Mouse (Mus musculus): ENCODE measurements around the gene Ppfibp1. TPM values are rescaled to one million over a fixed set of nuclear protein-coding genes. Genes with fewer than 3 reads are reported as not detected.

Gene Ppfibp1
- polyA plus RNA-seq, 2 experiments = 46.3 to 59.7 TPM

DNA sequence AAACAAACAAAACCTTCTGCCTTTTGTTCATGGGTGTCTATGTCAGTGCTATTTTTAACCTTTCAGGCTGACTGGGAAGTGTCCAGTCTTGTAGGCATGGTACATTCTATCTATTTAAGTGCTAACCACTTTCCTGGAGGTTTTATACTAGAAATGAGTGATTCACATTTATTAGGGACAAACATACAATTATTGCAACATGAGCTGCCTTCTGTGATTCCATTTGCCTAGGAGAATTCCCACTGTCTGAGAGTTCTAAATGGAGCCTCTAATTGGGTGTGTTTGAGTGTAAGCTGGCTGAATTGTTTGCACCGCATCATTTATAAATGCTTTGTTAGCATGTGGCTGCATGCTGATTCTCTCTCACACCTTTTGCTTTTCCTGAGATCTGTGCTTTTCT is 27.5 kb downstream of the Ppfibp1 start:
- Histone ChIP-seq H3K27ac (replicated peaks; ENCODE audit: low read depth, low read length) (no peak overlapping the region), H3K4me2 (replicated peaks; ENCODE audit: low read depth, low read length, severe bottlenecking) (no peak overlapping the region), H3K4me3 (replicated peaks; ENCODE audit: low read length) (no peak overlapping the region), H3K27me3 (ENCODE audit: control insufficient read depth, insufficient read depth, low read length) (no peaks in the 10 kb centered on the region), H3K9ac (ENCODE audit: low read depth, low read length, severe bottlenecking) (no peak overlapping the region), H3K4me1 (ENCODE audit: control insufficient read depth, insufficient read depth, low read length) (peaks cover 31% of the 10 kb centered on the region), H3K9me3 (ENCODE audit: control insufficient read depth, low read length) (no peaks in the 10 kb centered on the region), H3K36me3 (ENCODE audit: control insufficient read depth, insufficient read depth, low read length) (peaks cover 5% of the 10 kb centered on the region; the same call in 1 of the 2 replicates)
- 88% methylated on average over 1 of the region's 1 CpGs for WGBS
- no peak for TF ChIP-seq POLR2A (IDR thresholded peaks at IDR 0.05; ENCODE audit: borderline replicate concordance, extremely low read depth, insufficient read depth, insufficient read length)
- DNase-seq (ENCODE audit: low spot score) = no peak
- no peak for ATAC-seq (ENCODE audit: low FRiP score, low read depth)

DNA sequence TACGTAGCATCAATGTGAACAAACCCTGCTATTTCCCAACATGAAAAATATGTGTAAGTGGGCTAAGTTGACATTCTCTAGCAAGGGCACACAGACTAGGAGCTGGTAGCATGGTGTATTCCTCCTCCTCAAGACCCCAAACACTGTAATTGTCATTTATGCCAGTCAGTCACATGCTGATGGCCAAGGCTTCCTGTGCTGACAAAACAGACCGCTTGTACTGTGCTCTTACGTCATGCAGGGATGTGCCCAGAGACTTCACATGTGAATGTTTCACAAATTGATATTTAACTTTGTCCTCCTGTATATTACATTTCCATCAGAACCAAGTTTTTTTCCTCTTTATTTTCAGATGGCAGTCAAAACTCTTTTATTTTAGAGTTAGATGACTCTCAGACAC is 29.1 kb downstream of the Ppfibp1 start:
- H3K4me2 ChIP-seq (replicated peaks; ENCODE audit: low read depth, low read length, severe bottlenecking) = no peak overlapping the region
- no peak for TF ChIP-seq POLR2A (IDR thresholded peaks at IDR 0.05; ENCODE audit: borderline replicate concordance, extremely low read depth, insufficient read depth, insufficient read length)
- H3K27ac ChIP-seq (replicated peaks; ENCODE audit: low read depth, low read length) = no peak overlapping the region
- H3K4me1 ChIP-seq (ENCODE audit: control insufficient read depth, insufficient read depth, low read length) = peaks cover 20% of the 10 kb centered on the region
- no peak overlapping the region for H3K4me3 ChIP-seq (replicated peaks; ENCODE audit: low read length)
- 83% methylated on average over 3 of the region's 3 CpGs for WGBS
- H3K36me3 ChIP-seq (ENCODE audit: control insufficient read depth, insufficient read depth, low read length) = peaks cover 5% of the 10 kb centered on the region; the same call in 1 of the 2 replicates
- DNase-seq (ENCODE audit: low spot score) (no peak), ATAC-seq (ENCODE audit: low FRiP score, low read depth) (no peak)
- H3K27me3 ChIP-seq (ENCODE audit: control insufficient read depth, insufficient read depth, low read length) = no peaks in the 10 kb centered on the region
- no peak overlapping the region for H3K9ac ChIP-seq (ENCODE audit: low read depth, low read length, severe bottlenecking)
- no peaks in the 10 kb centered on the region for H3K9me3 ChIP-seq (ENCODE audit: control insufficient read depth, low read length)

DNA sequence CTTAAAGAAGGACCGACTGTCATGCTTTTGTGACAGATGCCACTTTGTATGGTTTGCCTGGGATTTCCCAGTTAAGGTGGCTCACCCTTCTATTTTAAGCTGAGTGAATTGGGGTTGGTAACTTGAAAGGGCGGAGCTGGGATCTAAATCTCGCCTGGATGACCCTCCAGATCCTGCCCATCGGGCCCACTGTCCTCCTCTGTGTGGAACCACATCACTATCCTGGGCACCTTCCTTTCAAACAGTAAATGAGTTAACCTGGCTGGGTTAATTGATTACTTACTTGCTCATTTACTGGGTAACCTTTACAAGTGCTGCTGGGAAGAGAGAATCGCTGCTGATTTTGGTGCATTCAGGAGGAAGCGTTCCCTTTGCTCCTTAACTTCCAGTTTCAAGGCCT is 30.1 kb downstream of the Ppfibp1 start:
- no peak for TF ChIP-seq POLR2A (IDR thresholded peaks at IDR 0.05; ENCODE audit: borderline replicate concordance, extremely low read depth, insufficient read depth, insufficient read length)
- Histone ChIP-seq H3K9ac (ENCODE audit: low read depth, low read length, severe bottlenecking) (no peak overlapping the region), H3K4me3 (replicated peaks; ENCODE audit: low read length) (no peak overlapping the region), H3K4me2 (replicated peaks; ENCODE audit: low read depth, low read length, severe bottlenecking) (no peak overlapping the region), H3K27ac (replicated peaks; ENCODE audit: low read depth, low read length) (no peak overlapping the region), H3K27me3 (ENCODE audit: control insufficient read depth, insufficient read depth, low read length) (no peaks in the 10 kb centered on the region), H3K4me1 (ENCODE audit: control insufficient read depth, insufficient read depth, low read length) (peaks cover 10% of the 10 kb centered on the region), H3K36me3 (ENCODE audit: control insufficient read depth, insufficient read depth, low read length) (peaks cover 5% of the 10 kb centered on the region; the same call in 1 of the 2 replicates), H3K9me3 (ENCODE audit: control insufficient read depth, low read length) (no peaks in the 10 kb centered on the region)
- DNase-seq (ENCODE audit: low spot score) (no peak), ATAC-seq (ENCODE audit: low FRiP score, low read depth) (no peak)
- 90% methylated on average over 6 of the region's 6 CpGs for WGBS

DNA sequence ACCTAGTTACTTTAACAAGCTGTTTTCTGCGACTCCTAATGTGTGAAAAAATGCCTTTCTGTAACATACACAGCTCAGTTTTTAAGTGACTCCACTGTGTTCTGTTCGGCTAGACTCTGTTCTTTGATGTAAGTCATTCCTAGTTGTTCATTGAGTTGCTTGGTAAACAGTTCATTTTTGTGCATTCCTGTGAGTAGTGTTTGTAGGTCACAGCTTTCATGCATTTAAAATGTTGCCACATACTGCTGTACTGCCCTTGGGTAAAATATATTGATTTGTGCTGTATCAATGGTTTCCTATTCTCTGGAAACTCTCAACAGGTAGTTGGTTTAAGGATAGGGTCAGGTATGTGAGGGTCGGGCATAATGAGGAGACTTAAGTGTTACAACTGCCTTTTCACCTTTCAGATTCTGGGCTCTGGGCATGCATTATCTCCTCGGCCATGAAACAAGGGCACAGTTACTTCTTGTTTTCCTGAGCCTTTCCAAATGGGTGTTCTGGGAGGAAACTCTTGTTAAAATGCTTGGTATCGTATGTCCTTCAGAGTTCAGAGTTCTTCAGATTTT is 38.2 kb downstream of the Ppfibp1 start:
- DNase-seq (ENCODE audit: low spot score) = no peak
- H3K4me1 ChIP-seq (ENCODE audit: control insufficient read depth, insufficient read depth, low read length) = peaks cover 18% of the 10 kb centered on the region
- H3K27ac ChIP-seq (replicated peaks; ENCODE audit: low read depth, low read length) = no peak overlapping the region
- ATAC-seq (ENCODE audit: low FRiP score, low read depth) = no peak
- no peak overlapping the region for H3K9ac ChIP-seq (ENCODE audit: low read depth, low read length, severe bottlenecking)
- H3K27me3 ChIP-seq (ENCODE audit: control insufficient read depth, insufficient read depth, low read length) = no peaks in the 10 kb centered on the region
- 36% methylated on average over 5 of the region's 5 CpGs for WGBS
- no peak for TF ChIP-seq POLR2A (IDR thresholded peaks at IDR 0.05; ENCODE audit: borderline replicate concordance, extremely low read depth, insufficient read depth, insufficient read length)
- no peak overlapping the region for H3K4me3 ChIP-seq (replicated peaks; ENCODE audit: low read length)
- H3K9me3 ChIP-seq (ENCODE audit: control insufficient read depth, low read length) = no peaks in the 10 kb centered on the region
- no peaks in the 10 kb centered on the region for H3K36me3 ChIP-seq (ENCODE audit: control insufficient read depth, insufficient read depth, low read length)
- H3K4me2 ChIP-seq (replicated peaks; ENCODE audit: low read depth, low read length, severe bottlenecking) = no peak overlapping the region

DNA sequence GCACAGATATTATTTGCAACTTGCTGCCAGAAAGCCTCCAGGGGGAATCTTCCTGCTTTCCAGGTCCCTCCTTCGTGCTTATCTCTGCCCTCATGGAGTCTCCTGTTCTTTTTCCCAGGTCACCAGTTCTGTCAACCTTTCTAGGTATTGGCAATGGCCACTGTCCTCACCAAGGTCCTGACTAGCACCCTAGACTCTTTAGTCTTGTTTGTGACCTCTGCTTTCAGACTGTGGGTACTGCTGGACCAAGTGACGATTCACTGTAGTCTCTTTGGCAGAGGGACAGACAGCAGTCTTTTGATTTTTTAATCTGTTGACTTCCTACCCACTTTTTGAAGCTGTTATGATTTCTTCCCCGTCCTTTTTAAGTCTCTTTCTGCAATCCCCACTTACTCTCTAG is 39.8 kb downstream of the Ppfibp1 start:
- no peak overlapping the region for H3K4me3 ChIP-seq (replicated peaks; ENCODE audit: low read length)
- no peaks in the 10 kb centered on the region for H3K9me3 ChIP-seq (ENCODE audit: control insufficient read depth, low read length)
- no peak overlapping the region for H3K4me2 ChIP-seq (replicated peaks; ENCODE audit: low read depth, low read length, severe bottlenecking)
- no peak for TF ChIP-seq POLR2A (IDR thresholded peaks at IDR 0.05; ENCODE audit: borderline replicate concordance, extremely low read depth, insufficient read depth, insufficient read length)
- H3K27ac ChIP-seq (replicated peaks; ENCODE audit: low read depth, low read length) = no peak overlapping the region
- H3K9ac ChIP-seq (ENCODE audit: low read depth, low read length, severe bottlenecking) = no peak overlapping the region
- DNase-seq (ENCODE audit: low spot score) (no peak), ATAC-seq (ENCODE audit: low FRiP score, low read depth) (no peak)
- H3K36me3 ChIP-seq (ENCODE audit: control insufficient read depth, insufficient read depth, low read length) = no peaks in the 10 kb centered on the region
- WGBS = 50% methylated on average over 3 of the region's 3 CpGs
- H3K27me3 ChIP-seq (ENCODE audit: control insufficient read depth, insufficient read depth, low read length) = no peaks in the 10 kb centered on the region
- H3K4me1 ChIP-seq (ENCODE audit: control insufficient read depth, insufficient read depth, low read length) = peaks cover 27% of the 10 kb centered on the region

DNA sequence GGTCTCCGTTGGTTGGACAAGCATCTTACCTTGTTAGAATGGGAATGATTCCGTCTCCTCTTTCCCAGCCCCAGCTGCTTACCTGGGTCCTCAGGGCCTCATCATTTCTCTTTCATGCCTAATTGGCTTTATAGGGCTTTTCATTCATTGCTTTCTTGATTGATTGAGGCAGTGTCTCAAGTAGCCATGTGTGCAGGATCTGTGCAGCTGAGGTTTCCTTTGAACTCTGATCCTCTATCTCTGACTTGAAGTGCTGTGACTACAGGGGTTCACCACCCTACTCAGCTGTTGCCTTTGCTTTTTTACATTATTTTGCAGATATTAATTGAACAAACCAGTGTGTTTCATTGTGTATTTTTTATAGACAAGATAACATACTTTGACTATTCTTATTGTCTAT is 40.7 kb downstream of the Ppfibp1 start:
- Histone ChIP-seq H3K4me2 (replicated peaks; ENCODE audit: low read depth, low read length, severe bottlenecking) (no peak overlapping the region), H3K27me3 (ENCODE audit: control insufficient read depth, insufficient read depth, low read length) (no peaks in the 10 kb centered on the region), H3K4me3 (replicated peaks; ENCODE audit: low read length) (no peak overlapping the region), H3K9ac (ENCODE audit: low read depth, low read length, severe bottlenecking) (no peak overlapping the region), H3K4me1 (ENCODE audit: control insufficient read depth, insufficient read depth, low read length) (peaks cover 30% of the 10 kb centered on the region), H3K36me3 (ENCODE audit: control insufficient read depth, insufficient read depth, low read length) (no peaks in the 10 kb centered on the region), H3K27ac (replicated peaks; ENCODE audit: low read depth, low read length) (no peak overlapping the region), H3K9me3 (ENCODE audit: control insufficient read depth, low read length) (no peaks in the 10 kb centered on the region)
- no peak for TF ChIP-seq POLR2A (IDR thresholded peaks at IDR 0.05; ENCODE audit: borderline replicate concordance, extremely low read depth, insufficient read depth, insufficient read length)
- WGBS = 47% methylated on average over 2 of the region's 2 CpGs
- no peak for DNase-seq (ENCODE audit: low spot score)
- no peak for ATAC-seq (ENCODE audit: low FRiP score, low read depth)

Data from limb, embryonic 14.5 days (tissue).